Mouse (Mus musculus): Measurements from ENCODE around the gene Slit2. TPM values are rescaled to one million over a fixed set of nuclear protein-coding genes. Genes with fewer than 3 reads are reported as not detected.
A peak's percentile ranks its signal among the peaks of the same experiment; 100 is the strongest.

Slit2 gene
- polyA plus RNA-seq, 1 experiment from 2014 or later = 127 TPM

DNA sequence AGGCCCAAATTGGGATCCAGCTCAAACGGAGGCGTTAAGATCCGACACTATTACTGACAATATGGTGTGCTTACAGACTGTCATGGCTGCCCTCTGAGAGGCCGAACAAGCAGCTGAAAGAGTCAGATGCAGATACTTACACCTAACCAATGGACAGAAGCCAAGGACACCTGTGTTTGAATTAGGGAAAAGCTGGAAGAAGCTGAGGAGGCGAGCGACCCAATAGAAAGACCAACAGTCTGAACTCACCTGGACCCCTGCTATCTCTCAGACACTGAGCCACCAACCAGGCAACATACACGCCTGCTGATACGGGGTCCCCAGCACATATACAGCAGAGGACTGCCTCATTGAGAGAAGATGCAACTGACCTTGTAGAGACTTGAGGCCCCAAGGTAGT is 344.7 kb downstream of the Slit2 start, which contains the start of gene 5730480H06Rik:
TSS of gene 5730480H06Rik (plus strand) at position 301 of the 400 bp plus-strand sequence.
- Histone ChIP-seq H3K4me3 (ENCODE audit: low read depth, low read length) (no peak within 1 kb of the TSS), H3K9ac (ENCODE audit: low read length) (no peak within 1 kb of the TSS), H3K27me3 (ENCODE audit: control insufficient read depth, insufficient read depth, low read length) (no peaks in the 10 kb centered on the region), H3K36me3 (ENCODE audit: control insufficient read depth, insufficient read depth, low read length) (no peaks in the 10 kb centered on the region), H3K4me1 (ENCODE audit: control insufficient read depth, insufficient read depth, low read length) (no peaks in the 10 kb centered on the region), H3K9me3 (ENCODE audit: control insufficient read depth, low read length) (no peaks in the 10 kb centered on the region), H3K4me2 (ENCODE audit: low read depth) (no peak within 1 kb of the TSS), H3K27ac (ENCODE audit: low read depth, low read length) (no peak within 1 kb of the TSS)
- DNase-seq (ENCODE audit: low spot score) (no peak), ATAC-seq (ENCODE audit: insufficient read depth, low FRiP score, low TSS enrichment) (no peak)
- 90% methylated on average over 8 of the region's 8 CpGs for WGBS

GRCm38 (mm10) chr5:48329751-48330150 is 346.8 kb downstream of the Slit2 start:
- H3K4me3 ChIP-seq (ENCODE audit: low read depth, low read length) = no peak overlapping the region
- no peak overlapping the region for H3K27ac ChIP-seq (ENCODE audit: low read depth, low read length)
- WGBS = 86% methylated on average over 2 of the region's 2 CpGs
- no peaks in the 10 kb centered on the region for H3K9me3 ChIP-seq (ENCODE audit: control insufficient read depth, low read length)
- H3K9ac ChIP-seq (ENCODE audit: low read length) = no peak overlapping the region
- no peaks in the 10 kb centered on the region for H3K27me3 ChIP-seq (ENCODE audit: control insufficient read depth, insufficient read depth, low read length)
- H3K4me1 ChIP-seq (ENCODE audit: control insufficient read depth, insufficient read depth, low read length) = no peaks in the 10 kb centered on the region
- no peak overlapping the region for H3K4me2 ChIP-seq (ENCODE audit: low read depth)
- DNase-seq (ENCODE audit: low spot score) (no peak), ATAC-seq (ENCODE audit: insufficient read depth, low FRiP score, low TSS enrichment) (no peak)
- H3K36me3 ChIP-seq (ENCODE audit: control insufficient read depth, insufficient read depth, low read length) = no peaks in the 10 kb centered on the region

GRCm38 (mm10) chr5:48330817-48331216 is 347.9 kb downstream of the Slit2 start:
- no peak for DNase-seq (ENCODE audit: low spot score)
- no peaks in the 10 kb centered on the region for H3K27me3 ChIP-seq (ENCODE audit: control insufficient read depth, insufficient read depth, low read length)
- 89% methylated on average over 2 of the region's 2 CpGs for whole genome bisulfite sequencing

DNA sequence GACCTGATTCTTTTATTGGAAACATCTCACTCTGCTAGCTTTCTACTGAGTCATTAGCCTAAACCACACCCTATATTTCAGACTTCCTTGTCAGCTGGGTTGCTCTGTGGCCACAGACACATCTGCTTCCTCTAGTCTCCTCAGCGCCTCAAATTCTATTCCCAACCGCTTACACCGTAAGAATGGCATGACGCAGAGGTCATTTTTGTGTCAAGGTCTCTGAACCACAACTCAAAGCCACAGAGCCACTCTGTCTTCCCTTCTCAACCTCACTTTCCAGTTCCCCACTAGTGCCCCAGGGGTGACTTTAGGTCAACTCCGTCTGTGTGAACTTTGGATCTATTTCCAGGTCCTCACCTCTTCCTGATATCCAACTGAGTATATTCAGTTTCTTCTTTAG is 348.5 kb downstream of the Slit2 start:
- Histone ChIP-seq H3K9me3 (ENCODE audit: control insufficient read depth, low read length) (no peaks in the 10 kb centered on the region), H3K36me3 (ENCODE audit: control insufficient read depth, insufficient read depth, low read length) (no peaks in the 10 kb centered on the region), H3K4me3 (ENCODE audit: low read depth, low read length) (no peak overlapping the region), H3K9ac (ENCODE audit: low read length) (no peak overlapping the region), H3K4me1 (ENCODE audit: control insufficient read depth, insufficient read depth, low read length) (no peaks in the 10 kb centered on the region), H3K4me2 (ENCODE audit: low read depth) (no peak overlapping the region), H3K27me3 (ENCODE audit: control insufficient read depth, insufficient read depth, low read length) (no peaks in the 10 kb centered on the region), H3K27ac (ENCODE audit: low read depth, low read length) (no peak overlapping the region)
- no peak for ATAC-seq (ENCODE audit: insufficient read depth, low FRiP score, low TSS enrichment)
- WGBS = 40% methylated on average over 5 of the region's 5 CpGs
- DNase-seq (ENCODE audit: low spot score) = peak; percentile 15

More at GRCm38 (mm10) chr5:48330817-48331216, 347.9 kb downstream of the Slit2 start:
- H3K27ac ChIP-seq (ENCODE audit: low read depth, low read length) = no peak overlapping the region
- no peaks in the 10 kb centered on the region for H3K36me3 ChIP-seq (ENCODE audit: control insufficient read depth, insufficient read depth, low read length)
- ATAC-seq (ENCODE audit: insufficient read depth, low FRiP score, low TSS enrichment) = no peak
- H3K4me2 ChIP-seq (ENCODE audit: low read depth) = no peak overlapping the region
- H3K9me3 ChIP-seq (ENCODE audit: control insufficient read depth, low read length) = no peaks in the 10 kb centered on the region
- H3K4me1 ChIP-seq (ENCODE audit: control insufficient read depth, insufficient read depth, low read length) = no peaks in the 10 kb centered on the region
- H3K9ac ChIP-seq (ENCODE audit: low read length) = no peak overlapping the region
- H3K4me3 ChIP-seq (ENCODE audit: low read depth, low read length) = no peak overlapping the region

GRCm38 (mm10) chr5:48333407-48333806 is 350.5 kb downstream of the Slit2 start:
- no peaks in the 10 kb centered on the region for H3K27me3 ChIP-seq (ENCODE audit: control insufficient read depth, insufficient read depth, low read length)
- 90% methylated on average over 3 of the region's 3 CpGs for WGBS
- no peaks in the 10 kb centered on the region for H3K9me3 ChIP-seq (ENCODE audit: control insufficient read depth, low read length)
- DNase-seq (ENCODE audit: low spot score) (no peak), ATAC-seq (ENCODE audit: insufficient read depth, low FRiP score, low TSS enrichment) (no peak)
- no peaks in the 10 kb centered on the region for H3K36me3 ChIP-seq (ENCODE audit: control insufficient read depth, insufficient read depth, low read length)
- H3K9ac ChIP-seq (ENCODE audit: low read length) = no peak overlapping the region
- no peak overlapping the region for H3K27ac ChIP-seq (ENCODE audit: low read depth, low read length)
- H3K4me3 ChIP-seq (ENCODE audit: low read depth, low read length) = no peak overlapping the region
- H3K4me2 ChIP-seq (ENCODE audit: low read depth) = no peak overlapping the region
- no peaks in the 10 kb centered on the region for H3K4me1 ChIP-seq (ENCODE audit: control insufficient read depth, insufficient read depth, low read length)

DNA sequence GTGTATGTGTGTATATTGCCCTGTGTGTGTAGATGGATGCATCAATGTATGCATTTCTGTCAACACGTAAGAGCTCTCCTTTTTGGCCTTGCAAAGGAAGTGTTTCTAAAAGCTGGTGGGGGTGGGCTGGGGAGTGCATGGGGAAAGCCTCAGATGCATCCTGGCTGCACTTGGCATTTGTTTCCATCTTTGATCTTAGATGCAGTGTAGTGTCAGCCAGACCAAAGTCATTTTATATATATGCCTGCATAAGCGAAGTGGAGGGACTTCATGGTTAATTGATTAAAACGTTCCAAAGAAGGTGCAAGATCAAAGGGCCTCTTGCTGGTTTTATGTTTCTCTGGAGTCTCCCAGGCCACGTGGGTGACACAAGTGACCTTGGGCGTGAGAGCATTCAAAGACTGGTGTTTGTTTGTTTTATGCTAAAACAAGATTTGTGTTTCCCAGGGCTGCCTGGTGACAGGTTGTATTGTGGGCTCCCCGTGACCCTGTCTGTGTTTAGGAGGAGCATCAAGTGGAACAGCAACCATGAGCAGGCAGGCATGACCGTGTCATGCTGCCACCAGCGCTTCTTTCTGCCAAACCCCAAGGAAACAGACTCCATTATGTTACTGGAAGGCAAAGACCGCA is 351.1 kb downstream of the Slit2 start:
- no peaks in the 10 kb centered on the region for H3K4me1 ChIP-seq (ENCODE audit: control insufficient read depth, insufficient read depth, low read length)

GRCm38 (mm10) chr5:48340808-48341433 is 358.0 kb downstream of the Slit2 start:
- Histone ChIP-seq H3K4me2 (ENCODE audit: low read depth) (no peak overlapping the region), H3K4me1 (ENCODE audit: control insufficient read depth, insufficient read depth, low read length) (no peaks in the 10 kb centered on the region), H3K27ac (ENCODE audit: low read depth, low read length) (no peak overlapping the region), H3K4me3 (ENCODE audit: low read depth, low read length) (no peak overlapping the region), H3K9ac (ENCODE audit: low read length) (no peak overlapping the region), H3K36me3 (ENCODE audit: control insufficient read depth, insufficient read depth, low read length) (no peaks in the 10 kb centered on the region), H3K27me3 (ENCODE audit: control insufficient read depth, insufficient read depth, low read length) (no peaks in the 10 kb centered on the region), H3K9me3 (ENCODE audit: control insufficient read depth, low read length) (no peaks in the 10 kb centered on the region)
- DNase-seq (ENCODE audit: low spot score) = no peak
- WGBS = 42% methylated on average over 7 of the region's 7 CpGs
- ATAC-seq (ENCODE audit: insufficient read depth, low FRiP score, low TSS enrichment) = no peak

More for the DNA sequence above, 351.1 kb downstream of the Slit2 start:
- Histone ChIP-seq H3K9me3 (ENCODE audit: control insufficient read depth, low read length) (no peaks in the 10 kb centered on the region), H3K36me3 (ENCODE audit: control insufficient read depth, insufficient read depth, low read length) (no peaks in the 10 kb centered on the region), H3K4me2 (ENCODE audit: low read depth) (no peak overlapping the region), H3K27ac (ENCODE audit: low read depth, low read length) (no peak overlapping the region), H3K27me3 (ENCODE audit: control insufficient read depth, insufficient read depth, low read length) (no peaks in the 10 kb centered on the region), H3K9ac (ENCODE audit: low read length) (no peak overlapping the region), H3K4me3 (ENCODE audit: low read depth, low read length) (no peak overlapping the region)
- WGBS = 11% methylated on average over 9 of the region's 9 CpGs
- ATAC-seq (ENCODE audit: insufficient read depth, low FRiP score, low TSS enrichment) (peak; percentile 58; the same call in 1 of the 2 replicates), DNase-seq (ENCODE audit: low spot score) (peak; percentile 13)

- H3K27ac ChIP-seq (ENCODE audit: low read depth, low read length) = no peak overlapping the region
- no peaks in the 10 kb centered on the region for H3K27me3 ChIP-seq (ENCODE audit: control insufficient read depth, insufficient read depth, low read length)
- no peaks in the 10 kb centered on the region for H3K36me3 ChIP-seq (ENCODE audit: control insufficient read depth, insufficient read depth, low read length)
- 0 out of 2 replicates have a peak, but pooled peaks have one; percentile 68 for ATAC-seq (ENCODE audit: insufficient read depth, low FRiP score, low TSS enrichment)
- H3K4me3 ChIP-seq (ENCODE audit: low read depth, low read length) = no peak overlapping the region
- no peak overlapping the region for H3K4me2 ChIP-seq (ENCODE audit: low read depth)
- no peak overlapping the region for H3K9ac ChIP-seq (ENCODE audit: low read length)
- DNase-seq (ENCODE audit: low spot score) = no peak
- H3K9me3 ChIP-seq (ENCODE audit: control insufficient read depth, low read length) = no peaks in the 10 kb centered on the region
- H3K4me1 ChIP-seq (ENCODE audit: control insufficient read depth, insufficient read depth, low read length) = no peaks in the 10 kb centered on the region
- 56% methylated on average over 5 of the region's 5 CpGs for whole genome bisulfite sequencing
Measured at GRCm38 (mm10) chr5:48345095-48345982, 362.4 kb downstream of the Slit2 start.

All from neural tube, embryonic 11.5 days (tissue).